Mouse (Mus musculus) MEL-GATA-1-ER (cell line): Measurements from ENCODE around the gene Acbd4.

Experiments
- DNase-seq: peaks from one replicate; pipeline ENCODE4 v3.0.0-alpha.2; 2012; ENCODE audit warnings: low read depth; ENCODE audit errors: extremely low read depth

Gene Acbd4

DNA sequence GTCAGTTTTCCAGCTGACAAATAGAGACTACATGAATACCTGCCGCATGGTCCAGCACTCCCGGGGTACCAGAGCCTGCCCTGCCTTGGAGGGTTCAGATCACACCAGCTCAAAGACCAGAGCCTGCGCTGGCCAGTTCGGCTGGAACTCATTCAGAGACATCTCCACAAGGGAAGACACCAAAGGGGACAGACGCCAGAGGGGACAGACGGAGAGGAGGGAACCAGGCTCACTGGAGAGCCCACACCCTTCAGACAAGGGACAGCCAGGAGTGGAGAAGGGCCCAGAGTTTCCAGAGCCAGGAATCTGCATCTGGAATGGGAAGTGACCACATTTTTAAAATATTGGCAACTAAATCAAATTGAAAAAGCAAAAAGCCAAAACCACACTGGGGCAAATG, 19.9 kb upstream of the Acbd4 start:
- no peak for DNase-seq

DNA sequence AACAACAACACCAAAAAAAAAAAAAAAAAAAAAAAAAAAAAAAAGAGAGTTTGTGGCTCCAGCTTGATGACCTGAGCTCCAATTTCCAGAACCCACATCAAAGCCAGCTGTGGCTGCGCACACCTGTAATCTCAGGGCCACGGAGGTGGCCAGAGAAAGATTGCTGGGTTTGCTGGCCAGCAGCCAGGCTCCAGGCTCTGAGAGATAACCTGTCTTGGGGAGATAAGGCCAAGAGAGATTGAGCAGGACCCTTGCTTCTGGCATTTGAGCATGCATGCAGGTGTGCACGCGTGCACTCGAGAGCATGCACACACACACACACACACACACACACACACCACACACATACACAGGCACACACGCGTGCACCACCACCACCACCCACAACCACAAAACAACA, 8.2 kb upstream of the Acbd4 start:
- DNase-seq = no peak

DNA sequence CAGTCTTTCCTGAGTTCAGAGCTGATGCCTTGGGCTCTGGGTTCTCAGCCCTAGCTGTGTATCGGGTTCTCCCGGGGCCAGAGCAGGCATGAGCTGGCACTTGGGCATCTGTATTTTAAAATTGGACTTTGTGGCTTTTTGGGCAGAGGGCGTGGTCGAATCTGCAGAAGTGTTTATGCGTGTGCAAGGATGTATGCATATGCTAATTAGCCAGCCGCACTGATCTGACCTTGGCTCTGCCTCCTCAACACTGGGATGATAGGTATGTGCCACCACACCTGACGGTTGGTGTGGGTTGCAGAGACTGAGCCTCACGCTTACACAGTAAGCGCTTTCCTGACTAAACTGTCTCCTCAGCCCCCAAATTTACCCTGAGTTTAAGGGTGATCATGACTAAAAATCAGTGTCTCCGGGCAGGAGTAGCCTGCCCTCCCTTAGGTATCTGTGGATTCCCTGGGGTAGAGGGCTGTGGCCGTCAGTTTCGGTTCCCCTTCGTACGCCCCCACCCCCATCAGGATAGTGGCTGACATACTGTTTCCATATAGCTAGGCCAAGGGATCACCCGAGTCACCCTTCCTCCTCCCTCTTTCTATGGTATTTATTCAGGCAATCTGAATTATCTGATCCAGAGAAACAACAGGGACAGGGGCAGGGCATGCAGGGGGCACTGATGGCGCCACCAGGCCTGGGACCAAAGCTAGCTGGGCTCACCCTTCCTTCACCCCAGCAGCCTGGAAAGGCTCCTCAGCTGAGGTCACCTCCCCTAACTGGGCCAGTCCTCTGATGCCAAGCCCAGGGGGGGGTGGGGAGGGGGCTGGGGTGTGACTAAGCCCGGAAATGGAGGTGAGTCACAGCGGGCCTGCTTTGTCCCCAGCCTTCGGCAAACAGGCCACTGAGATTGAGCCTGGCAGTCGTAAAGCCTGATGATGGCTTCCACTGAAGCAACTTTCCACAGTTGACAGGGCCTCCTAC, 7.3 kb upstream of the Acbd4 start:
- DNase-seq = no peak

DNA sequence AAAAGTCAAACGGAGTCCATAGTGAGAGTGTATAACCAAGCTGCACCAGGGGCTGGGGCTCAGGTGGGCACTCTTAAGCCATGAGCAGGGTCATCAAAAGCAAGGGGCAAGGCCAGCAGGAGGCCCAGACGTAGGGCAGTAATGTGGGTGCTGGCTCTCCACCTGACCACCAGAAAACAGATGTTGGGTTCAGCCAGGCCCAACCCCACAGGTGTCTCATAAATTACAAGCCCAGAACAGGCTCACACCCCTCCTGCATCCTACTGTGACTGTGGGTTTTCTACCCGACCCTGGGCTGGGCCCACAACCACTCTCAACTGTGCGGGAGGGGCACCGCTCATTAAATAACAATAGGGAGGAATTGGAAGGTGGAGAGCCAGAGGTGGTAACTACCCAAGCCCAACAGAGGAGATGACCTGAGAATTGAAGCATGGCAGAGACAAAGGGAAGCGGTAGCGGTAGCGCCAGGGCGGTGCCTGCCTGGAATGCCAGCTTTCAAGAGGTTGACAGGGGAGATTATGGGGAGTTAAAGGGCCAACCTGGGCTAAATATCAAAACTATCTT, 6.3 kb upstream of the Acbd4 start:
- no peak for DNase-seq

DNA sequence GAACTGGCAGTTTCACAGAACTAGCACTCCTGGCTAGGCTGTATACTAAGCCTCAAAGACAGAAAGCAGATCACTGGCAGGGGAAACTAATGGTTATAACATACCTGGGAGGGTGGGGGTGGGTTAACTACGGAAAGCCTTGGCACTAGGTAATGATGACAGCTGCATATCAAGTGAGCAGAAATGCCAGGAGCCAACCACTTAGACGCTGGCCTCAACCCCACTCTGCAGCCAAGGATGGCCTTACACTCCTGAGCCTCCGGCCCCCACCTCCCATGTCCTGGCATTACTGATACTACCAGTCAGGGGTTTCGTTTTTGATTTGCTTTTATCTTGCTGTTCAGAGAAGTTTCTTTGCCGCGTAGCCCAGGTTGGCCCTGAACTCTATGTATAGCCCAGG, 5.7 kb upstream of the Acbd4 start:
- DNase-seq = no peak

DNA sequence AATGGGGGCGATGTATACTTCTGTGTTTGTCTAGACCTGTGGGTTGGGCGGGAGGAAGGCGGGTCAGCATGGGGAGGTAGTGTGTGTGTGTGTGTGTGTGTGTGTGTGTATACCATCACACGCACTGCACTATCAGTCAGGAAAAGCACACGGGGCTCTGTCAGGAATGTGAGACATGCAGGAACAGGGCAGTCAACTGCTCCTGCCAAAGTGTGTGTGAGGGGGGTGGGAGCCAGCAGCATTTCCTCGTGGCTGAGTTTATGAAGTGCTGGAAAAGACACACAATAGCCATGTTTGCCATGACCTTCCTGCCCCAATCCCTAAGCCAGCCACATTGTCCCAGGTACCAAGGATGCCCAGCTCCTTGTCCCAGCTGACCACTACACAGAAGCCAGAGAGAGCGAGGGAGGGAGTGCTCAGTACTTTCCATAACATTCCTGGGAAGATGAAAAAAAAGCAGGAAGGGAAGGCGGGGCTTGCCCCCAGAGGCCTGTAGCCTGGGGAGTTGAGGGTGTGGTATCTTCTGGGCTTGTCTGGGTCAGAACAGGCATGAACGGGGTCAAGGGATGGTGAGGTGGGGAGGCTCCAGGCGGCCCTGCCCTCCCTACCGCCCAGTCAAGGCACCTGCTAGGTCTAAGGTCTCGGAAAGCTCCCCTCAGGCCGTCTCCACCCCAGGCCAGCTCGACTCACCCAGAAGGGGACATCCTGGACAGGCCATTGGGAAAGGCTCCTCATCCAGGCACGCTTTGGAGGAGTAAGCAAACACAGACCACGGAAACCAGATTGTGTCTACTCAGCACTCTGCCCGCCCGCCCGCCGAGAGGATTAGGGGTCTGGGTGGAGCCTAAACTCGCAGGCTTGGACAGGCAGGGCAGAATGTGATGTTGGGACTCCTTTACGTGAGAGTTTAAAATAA, 4.2 kb upstream of the Acbd4 start:
- no peak for DNase-seq

DNA sequence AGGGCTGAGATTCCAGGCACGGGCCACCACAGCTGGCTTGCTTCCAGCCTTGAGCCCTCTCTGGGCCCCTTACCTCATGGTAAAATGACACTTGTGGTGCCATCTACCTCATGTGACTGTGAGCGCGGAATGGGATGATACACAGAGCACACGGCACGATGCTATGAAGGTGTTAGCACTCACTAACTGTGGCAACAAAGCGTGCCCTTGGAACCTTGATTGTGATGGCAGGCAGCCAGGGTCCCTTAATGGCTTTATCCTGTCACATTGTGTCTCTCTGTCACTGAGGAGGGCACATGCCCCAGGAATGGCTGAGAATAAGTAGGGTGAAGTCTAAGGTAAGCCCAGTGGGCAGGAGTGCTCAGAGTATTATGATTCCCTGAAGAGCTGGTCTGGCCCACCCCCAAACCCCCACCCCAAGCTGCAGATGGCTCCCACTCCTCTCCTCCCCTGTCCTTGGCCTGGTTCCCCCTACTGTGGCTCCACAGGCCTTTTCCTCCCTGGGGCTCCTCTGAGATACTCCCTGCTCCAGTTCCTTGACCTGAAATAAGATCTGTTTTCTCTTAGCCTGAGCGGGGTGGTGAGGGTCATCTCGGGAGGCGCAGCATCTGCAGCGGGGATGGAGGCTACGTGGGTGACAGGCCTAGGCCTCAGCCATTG, 2.8 kb upstream of the Acbd4 start:
- no peak for DNase-seq

DNA sequence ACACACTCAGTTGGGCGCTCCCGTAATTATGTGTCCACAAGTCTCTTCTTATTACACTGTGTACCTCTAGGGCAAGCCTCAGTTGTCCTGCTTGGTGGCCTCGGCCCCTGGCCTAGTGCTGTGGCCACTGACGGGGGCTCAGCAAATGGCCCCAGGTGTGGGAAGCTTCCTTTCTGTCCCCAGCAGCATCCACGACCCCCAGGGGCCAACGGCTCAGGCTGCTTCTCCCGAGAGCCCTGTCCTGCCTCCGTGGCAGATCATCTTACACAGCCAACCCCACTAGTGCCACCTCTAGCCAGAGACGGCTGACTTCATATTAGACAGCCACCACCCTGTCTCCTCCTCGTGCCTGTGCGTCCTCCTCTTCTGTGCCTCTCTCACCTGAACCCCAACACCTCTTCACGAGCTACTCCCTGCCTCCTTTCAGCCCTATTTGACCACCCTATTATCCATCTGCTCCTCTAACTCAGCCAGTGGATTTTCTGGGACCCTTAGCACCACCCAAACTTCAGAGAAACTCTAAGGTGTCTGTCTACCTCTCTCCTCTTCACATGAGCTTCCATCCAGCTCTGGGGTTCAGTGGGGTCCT, 2.0 kb upstream of the Acbd4 start:
- DNase-seq = no peak

DNA sequence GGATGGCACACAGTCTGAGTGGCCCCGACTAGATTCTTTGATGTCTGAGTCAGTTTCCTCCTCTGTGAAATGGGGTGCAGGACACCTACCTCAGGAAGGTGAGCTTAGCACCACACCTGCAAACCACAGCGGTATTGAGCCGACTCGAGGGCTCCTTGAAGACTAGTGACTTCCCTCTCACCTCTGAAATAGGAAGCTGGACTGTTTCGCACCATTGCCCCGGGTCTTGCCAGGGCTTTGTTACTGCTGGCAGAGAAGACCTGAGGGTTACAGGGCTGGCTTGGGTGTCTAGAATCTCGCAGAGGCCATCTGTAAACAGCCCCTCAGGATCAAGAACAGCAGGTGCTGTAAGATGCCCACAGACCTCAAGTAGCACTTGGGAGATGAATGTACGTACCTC, 1.1 kb upstream of the Acbd4 start:
- DNase-seq = no peak

DNA sequence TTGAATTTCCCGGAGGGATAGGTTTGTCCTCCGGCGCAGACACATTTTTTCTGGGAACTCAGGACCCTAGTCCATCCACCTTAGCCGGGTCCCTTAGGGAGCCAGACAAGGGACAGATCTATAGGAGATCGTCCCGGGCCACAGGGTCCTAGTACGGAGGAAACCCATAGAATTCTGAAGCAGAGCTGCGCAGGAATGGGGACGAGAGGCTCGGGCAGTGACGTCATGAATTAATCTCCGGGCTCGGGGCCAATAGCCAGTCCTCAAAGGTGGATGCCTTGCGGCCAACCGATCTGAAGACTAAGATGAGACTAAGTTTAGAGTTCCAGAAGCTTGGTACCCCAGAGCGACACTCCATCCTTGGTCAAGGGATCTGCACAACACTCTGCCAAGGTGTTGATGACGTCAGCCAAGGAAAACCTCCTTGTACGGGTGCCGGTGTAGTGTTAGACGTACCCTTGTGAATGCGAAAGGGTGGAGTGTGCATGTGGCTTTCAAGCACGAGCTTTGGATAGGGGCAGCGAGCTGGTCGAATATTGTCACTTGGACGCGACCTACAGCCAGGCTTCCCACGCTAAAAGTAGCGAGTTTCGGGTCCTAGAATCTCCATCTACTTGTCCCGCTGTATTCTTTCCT, 502 bp downstream of the Acbd4 start:
- peak; percentile 76 for DNase-seq

DNA sequence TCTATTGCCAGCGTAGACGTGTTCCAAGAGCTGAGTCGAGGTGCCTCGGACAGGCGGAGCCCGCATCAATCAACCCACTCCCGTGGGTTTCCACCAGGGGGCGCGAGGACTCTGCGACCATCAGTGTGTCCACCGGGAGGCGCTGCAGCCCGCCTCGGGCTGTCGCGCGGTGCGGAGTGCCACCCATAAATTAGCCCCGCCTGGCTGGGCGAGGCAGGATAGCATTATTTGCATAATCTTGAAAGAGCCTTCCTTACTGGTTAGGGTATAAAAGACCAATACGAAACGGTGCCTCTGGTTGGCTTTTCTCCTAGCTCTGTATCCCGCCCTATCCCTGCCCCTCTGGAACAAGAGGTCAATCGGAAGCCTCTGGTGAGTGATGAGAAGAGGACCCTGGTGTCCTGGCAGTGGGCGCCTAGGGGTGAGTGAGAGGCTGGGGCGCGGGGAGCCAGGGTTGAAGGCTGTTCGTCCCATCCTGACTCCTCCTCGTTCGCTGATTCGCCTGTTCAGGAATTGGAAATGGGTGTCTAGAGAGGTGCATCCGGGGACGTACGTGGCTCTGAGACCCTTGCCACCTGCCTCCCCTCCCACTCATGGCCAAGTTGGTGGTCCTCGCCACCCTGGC, 1.4 kb downstream of the Acbd4 start:
- peak; percentile 96 for DNase-seq

DNA sequence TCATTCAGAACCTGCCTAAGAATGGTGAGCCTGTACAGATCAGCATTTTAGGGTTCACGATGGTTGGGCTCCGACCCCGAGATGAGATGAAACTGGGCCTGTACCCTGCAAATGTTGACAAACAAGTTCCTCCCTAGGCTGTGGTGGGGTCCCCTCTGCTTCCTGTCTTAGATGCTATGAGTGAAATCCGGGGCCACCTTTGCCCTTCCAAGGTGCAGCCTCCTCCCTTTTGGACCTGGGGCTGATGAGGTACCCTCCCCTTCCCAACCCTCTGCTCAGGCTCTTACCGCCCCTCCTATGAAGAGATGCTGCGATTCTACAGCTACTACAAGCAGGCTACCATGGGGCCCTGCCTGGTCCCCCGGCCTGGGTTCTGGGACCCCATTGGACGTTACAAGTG, 2.1 kb downstream of the Acbd4 start:
- DNase-seq = peak; percentile 17

DNA sequence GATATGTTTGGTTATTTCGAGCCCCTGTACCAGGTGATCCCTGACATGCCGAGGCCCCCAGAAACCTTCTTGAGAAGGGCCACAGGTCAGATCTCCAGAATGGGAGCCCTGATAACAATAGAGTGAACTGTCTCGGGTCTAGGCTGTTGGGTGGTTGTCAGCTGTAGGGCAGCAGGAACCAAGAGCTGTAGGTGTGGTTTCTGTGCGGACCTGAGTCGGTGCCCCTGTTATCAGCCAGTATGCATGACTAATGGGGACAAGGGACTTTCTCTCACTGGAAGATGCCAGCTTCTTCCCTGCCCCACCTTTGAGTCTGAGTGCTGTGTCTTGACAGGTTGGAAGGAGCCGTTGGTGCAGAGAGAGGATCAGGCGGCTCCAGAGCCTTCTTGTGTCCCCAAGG, 3.0 kb downstream of the Acbd4 start:
- peak; percentile 39 for DNase-seq

DNA sequence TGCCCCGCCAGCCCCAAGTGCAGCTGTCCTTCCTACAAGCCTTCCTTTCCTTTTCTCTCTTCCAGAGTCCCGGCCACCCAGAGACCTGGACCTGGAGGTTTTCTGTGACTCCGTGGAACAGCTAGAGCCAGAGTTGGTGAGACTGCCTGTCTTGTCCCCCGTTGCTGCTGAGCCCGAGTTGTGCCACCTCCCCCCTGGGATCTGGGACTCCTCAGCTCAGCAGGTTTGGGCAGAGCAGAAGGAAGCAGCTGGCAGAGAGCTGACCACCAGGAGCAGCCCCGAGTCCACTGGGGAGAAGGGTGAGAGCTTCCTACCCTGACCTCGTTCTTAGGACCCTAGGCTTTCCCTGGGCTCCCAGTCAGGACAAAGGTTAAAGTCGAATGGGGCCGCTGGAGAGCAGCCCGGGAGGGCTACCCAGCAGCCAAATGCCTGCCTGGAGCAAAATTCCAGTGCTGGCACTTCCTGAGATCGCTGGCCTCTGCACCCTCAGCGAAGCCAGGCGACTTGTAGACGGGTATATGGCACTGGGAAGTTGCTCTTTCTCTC, 3.8 kb downstream of the Acbd4 start:
- no peak for DNase-seq

DNA sequence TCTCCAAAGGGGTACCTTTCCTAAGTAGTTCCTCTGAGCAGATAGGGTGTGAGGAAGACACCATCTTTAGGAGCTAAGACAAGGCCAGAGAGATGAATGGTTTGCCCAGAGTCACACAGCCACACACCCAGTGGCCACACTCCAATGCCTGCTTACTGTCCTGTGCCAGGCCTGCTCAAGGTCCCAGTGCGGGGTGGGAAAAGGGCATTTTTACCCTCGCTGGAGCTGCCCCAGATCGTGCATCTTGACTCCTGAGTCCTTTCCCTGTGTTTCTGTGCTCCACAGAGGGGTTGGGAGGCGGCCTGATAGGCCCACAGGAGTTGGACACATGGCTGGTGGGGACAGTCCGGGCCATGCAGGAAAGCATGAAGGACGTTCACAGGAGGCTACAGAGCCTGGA, 4.3 kb downstream of the Acbd4 start:
- no peak for DNase-seq

DNA sequence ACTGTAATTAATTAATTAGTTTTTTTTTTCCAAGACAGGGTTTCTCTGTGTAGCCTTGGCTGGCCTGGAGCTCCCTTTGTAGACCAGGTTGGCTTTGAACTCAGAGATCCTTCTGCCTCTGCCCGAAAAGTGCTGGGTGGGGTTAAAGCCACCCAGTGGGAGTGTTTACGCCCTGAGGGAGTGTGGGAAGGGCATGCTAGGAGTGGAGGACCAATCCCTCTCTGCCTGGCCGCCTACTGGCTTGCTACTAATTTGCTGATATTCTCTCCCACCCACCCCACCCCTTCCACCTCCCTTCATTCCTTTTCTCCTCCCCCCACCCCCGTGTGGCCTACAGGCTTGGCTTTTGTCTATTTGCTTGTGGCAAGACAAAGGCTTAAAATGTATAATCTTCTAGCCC, 4.9 kb downstream of the Acbd4 start:
- no peak for DNase-seq

DNA sequence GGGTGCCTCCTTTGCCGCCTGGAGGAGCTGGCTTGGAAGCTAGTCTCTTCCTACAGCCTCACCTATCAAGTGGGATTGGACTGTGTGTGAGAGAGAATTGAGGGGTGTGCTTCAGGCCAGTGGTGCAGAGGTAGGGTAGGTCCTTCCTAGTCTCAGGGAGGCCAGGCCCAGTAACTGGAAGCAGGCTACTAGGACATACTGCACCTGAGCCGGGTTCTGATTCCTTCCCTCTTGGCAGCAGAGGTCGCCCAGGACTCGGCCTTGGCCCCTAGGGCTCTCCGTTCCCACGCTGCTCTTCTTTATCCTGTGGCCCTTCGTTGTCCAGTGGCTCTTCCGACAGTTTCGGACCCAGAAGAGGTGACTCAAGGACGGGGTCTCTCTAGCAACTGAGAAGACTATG, 9.8 kb downstream of the Acbd4 start:
- DNase-seq = no peak

DNA sequence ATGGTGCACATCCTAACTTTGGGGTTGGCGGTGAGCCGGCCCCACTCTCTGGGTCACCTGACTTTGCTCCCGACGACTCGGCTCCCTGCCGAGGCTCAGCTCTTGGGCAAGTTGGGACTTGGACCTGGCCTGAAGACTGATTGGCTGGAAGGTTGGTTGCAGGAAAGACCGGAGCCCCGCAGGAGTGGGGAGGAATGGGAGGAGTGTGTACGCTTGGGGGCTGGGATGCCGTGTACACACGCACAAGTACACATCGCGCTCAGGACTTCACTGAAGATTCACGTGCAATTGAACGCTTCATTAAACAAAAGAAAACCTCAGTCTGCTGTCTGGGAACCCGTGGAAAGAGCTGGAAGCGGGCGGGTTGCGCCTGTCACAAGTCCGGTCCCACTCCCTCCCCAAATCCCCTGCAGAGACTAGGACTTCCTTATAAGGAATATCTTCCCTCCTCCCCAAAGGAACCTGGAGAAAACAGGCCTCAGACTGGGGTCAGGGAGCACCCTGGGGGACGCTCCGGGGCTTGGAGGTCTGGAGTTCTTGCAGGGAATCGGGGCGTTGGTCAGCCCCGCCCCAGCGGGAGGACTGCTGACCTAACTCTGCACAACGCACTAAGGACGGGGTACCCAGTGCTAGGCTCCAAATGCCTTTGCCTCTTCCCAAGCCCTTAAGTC, 10.5 kb downstream of the Acbd4 start:
- DNase-seq = no peak

DNA sequence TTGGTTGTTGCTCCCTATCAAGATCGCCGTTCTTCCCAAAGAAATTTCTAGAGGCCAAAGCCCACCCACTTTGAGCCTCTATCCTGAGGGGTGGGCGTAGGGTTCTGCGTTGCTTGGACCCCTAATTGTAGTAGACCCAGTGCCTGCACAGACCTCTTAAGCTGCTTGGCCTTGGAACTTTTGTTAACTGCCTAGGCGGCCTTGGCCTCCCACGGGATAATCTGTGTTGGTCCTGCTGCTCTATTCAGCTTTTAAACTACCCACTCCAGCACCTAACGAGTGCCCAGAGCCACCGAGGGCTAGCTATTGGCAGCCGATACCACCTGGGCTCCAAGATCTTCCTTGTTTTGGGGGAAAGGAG, 11.1 kb downstream of the Acbd4 start:
- DNase-seq = no peak
